Mouse (Mus musculus) ZHBTc4 (cell line): ENCODE data around the gene Csrp1.

ENCODE experiments used
- DNase-seq: peaks from one replicate; pipeline ENCODE4 v3.0.0-alpha.2; 2011; ENCODE audit warnings: low read depth, low spot score

Csrp1 gene

GRCm38 (mm10) chr1:135698046-135698445 lies 21.8 kb upstream of the Csrp1 start:
- peak; percentile 28 for DNase-seq

- peak; percentile 56 for DNase-seq
These were observed 21.4 kb upstream of the Csrp1 start for GRCm38 (mm10) chr1:135698451-135698921.

DNA sequence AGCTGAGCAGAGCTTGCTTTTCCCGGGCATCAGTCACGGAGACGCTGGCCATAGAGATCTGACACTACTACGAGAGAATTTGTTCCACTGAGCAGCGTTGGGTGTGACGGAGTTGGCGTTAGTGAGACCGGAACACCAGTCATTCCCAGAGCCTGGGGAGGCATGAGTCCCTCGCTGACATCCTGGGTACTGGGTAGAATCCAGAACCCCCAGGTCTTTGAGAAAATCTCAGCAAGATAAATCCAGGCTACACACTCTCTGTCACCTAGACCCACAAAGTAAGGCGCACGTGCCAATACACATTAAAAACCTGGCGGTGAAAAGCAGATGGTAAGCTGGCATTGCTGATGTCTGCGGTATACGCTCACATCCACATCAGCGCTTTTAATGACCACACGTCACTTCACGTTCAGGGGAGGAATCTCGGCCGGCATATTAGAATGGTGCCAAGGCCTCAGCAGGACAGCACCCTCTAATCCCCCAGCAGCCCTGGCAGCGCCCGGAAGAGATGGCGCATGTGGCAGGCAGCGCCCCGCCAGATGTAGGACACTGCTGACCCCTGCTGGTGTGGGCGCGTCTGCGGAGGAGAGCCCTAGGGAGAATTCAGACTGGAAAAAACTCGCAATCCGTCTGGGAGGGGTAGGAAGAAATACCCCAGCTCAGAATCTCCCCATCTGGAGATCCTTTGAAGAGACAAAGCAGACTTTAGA lies 20.7 kb upstream of the Csrp1 start:
- DNase-seq = peak; percentile 75

DNA sequence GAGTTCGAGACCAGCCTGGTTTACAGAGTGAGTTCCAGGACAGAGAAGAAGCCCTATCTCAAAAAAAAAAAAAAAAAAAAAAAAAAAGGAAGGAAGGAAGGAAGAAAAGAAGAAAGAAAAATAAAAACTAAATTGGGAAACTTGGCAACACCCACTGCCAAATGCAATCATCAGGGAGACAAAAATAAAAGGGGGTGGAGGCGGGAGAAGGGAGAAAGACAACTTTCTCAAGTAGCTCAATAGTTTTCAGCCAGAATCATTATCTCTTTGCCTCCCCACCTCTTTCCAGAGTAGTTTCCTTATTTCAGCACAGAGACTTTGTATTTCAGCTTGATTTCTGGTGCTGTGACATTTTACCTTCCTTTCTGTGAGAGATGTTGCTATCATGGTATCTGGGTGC lies 20.0 kb upstream of the Csrp1 start:
- DNase-seq = no peak

DNA sequence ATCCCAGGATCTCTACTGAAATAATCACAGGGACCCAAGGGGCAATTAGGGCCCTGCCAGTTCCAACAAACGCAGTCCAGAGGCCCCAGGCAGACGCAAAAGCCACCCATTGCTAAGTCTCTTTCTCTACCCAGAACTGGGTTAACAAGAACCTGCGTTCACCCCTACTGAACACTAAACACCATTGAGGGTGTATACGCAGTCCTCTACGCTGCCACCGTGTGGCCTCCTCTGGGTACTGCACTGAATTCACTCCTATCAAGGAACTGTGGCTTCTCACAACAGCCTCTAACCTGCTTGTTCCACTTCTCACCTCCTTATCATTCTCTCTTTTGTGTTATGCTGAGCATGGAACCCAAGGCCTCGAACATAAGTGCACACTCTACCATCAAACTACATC lies 19.3 kb upstream of the Csrp1 start:
- peak; percentile 81 for DNase-seq

DNA sequence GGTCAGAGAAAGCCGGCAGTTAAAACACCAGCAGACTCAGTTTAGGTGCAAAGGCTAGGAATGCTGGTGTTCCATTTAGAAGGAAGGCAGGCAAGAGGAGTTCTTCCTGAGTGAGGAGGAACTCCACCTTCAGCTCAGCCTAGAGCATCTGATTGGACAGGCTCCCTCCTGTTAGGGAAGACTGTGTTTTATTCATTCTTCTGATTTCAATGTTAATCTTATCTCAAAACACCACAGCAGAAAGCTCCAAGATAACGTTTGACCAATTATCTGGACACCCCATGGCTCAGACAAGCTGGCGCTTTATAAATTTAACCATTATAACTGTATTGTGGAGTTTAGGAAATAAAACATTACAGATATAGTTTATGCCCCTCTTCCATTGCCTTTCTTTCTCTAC lies 18.5 kb upstream of the Csrp1 start:
- DNase-seq = no peak

DNA sequence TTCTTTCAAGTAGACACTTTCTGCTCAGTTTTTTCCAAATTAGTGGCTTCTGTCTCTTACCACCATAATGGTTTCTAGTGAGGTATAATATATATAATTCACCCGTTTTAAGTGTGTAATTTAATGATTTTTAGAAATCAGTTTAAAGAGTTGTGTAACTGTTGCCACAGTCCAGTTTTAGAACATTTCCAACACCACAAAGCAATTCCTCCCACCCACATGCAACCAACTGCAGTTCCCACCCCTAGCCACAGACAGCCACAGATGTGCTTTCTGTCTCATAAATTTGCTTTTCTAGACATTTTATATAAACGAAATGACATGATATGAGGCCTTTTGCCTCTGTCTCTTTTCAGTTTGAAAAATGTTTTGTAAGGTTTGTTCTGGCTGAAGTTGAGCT lies 17.1 kb upstream of the Csrp1 start:
- no peak for DNase-seq

GRCm38 (mm10) chr1:135704317-135704821 lies 15.5 kb upstream of the Csrp1 start:
- DNase-seq = peak; percentile 60

- peak; percentile 92 for DNase-seq
These were observed 11.5 kb upstream of the Csrp1 start for GRCm38 (mm10) chr1:135708369-135708768.

GRCm38 (mm10) chr1:135711126-135711525 lies 8.7 kb upstream of the Csrp1 start:
- no peak for DNase-seq

- no peak for DNase-seq
These were observed 5.6 kb upstream of the Csrp1 start for GRCm38 (mm10) chr1:135714028-135714815.

DNA sequence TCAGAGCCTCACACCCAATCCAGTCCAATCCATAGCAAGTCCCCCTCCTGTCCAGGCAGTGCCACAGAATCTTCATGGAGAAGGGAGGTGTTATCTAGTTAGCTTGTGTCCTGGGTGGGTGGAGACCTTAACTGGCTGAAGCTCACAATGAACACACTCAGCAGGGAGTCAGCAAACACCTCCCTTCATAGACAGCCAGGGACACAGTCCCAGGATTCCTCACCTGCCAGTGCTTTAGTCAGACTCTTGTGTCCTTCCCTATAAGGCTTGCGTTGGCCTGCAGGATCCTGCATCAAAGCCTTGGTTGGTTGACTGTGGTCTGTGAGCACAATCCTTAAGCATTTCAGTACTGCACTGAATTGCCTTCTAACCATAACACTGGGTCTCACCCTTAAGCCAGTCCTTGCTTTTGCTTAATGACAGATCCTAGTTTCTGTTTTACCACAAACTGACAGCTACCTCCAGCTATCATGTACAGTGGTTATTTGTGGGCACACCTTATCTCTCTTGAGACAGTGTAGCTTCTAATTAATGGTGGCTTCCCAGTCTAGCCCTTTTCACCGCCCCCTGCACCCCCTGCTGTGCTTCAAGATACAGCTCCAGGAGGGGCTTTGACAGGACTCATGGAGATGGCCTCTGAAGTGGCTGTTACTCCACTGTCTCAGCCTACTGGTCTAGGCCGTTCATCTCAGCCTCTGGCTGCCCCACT lies 4.8 kb upstream of the Csrp1 start:
- DNase-seq = peak; percentile 94

GRCm38 (mm10) chr1:135719486-135719885 lies 375 bp upstream of the Csrp1 start:
- peak; percentile 95 for DNase-seq

DNA sequence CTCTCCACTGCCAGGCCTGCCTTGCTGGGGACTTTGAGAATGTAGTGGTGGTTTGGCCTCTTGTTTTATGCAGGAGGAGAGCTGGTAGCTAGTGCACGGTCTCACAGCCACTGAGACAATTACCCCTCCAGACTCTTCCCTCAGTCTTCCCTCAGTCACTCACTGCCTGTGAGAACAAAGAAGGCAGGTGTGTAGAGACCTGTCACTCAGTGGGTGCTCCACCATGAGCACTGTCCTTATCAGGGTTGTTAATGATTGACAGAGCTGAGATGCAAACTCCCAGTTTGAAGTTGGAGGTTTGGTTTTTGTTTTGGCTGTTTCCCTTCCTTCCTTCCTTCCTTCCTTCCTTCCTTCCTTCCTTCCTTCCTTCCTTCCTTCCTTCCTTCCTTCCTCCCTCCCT lies 3.2 kb downstream of the Csrp1 start:
- no peak for DNase-seq

- peak; percentile 90 for DNase-seq
These were observed 4.3 kb downstream of the Csrp1 start for GRCm38 (mm10) chr1:135724134-135724533.

GRCm38 (mm10) chr1:135725324-135725723 lies 5.5 kb downstream of the Csrp1 start:
- DNase-seq = no peak

GRCm38 (mm10) chr1:135725936-135726335 lies 6.1 kb downstream of the Csrp1 start:
- DNase-seq = no peak

GRCm38 (mm10) chr1:135728631-135729366 lies 8.9 kb downstream of the Csrp1 start:
- peak; percentile 96 for DNase-seq

DNA sequence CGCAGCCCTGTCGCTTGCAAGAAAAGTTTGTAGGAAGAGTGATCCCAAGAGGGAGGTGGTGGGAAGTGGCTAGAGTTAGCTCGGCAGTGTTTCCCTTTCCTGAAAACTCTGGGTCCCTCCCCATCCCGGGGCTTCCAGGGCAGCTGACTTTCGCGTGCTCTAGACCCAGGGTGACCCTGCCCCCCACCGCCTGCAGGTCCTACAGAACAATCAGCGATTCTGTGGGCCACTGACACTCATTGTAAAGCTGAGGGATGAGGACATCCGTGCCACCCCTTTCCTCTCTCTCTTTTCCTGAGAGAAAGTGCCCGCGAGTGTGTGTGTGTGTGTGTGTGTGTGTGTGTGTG lies 9.5 kb downstream of the Csrp1 start:
- DNase-seq = no peak

- peak; percentile 61 for DNase-seq
These were observed 10.0 kb downstream of the Csrp1 start for GRCm38 (mm10) chr1:135729821-135730220.

GRCm38 (mm10) chr1:135730296-135730695 lies 10.4 kb downstream of the Csrp1 start:
- DNase-seq = no peak
